9 mouse cellular contexts compared by ENCODE assay signal in genomic region chr19:37025839-37026319, GRCm38 (mm10).
DNase-seq lines count a peak whose midpoint lies in the region; ATAC-seq and TF ChIP-seq lines count a peak whose summit lies in the region.
"Had no signal": no experiment of that assay in that cellular context is flagged by ENCODE, and none has a peak within 500 bp of the region (broad histone marks: within the 10 kb centered on the region; RNA-seq: fewer than 3 reads in every experiment).

No protein-coding gene starts in this region.

- H3K36me3 ChIP-seq in hindbrain, postnatal 0 days (ENCODE audit: insufficient read depth, low read length), result no peaks in the 10 kb centered on the region
- no peaks in the 10 kb centered on the region for H3K36me3 ChIP-seq in hindbrain, embryonic 11.5 days (ENCODE audit: control insufficient read depth, insufficient read depth, low read length)
- peaks cover 8% of the 10 kb centered on the region for H3K36me3 ChIP-seq in heart, embryonic 12.5 days
- H3K36me3 ChIP-seq: G1E had no signal

- ATAC-seq in hindbrain, postnatal 0 days, result 0 out of 2 replicates have a peak, but pooled peaks have one; percentile 4
- ATAC-seq in hindbrain, embryonic 11.5 days (ENCODE audit: low FRiP score), result no peak
- peak; percentile 24 for ATAC-seq in Patski
- peak; percentile 37; the same call in 1 of the 2 replicates for ATAC-seq in heart, embryonic 12.5 days (ENCODE audit: insufficient number of reproducible peaks, low FRiP score)

- WGBS in hindbrain, postnatal 0 days, result 62% methylated on average over 13 of the region's 13 CpGs
- WGBS in hindbrain, embryonic 11.5 days, result 83% methylated on average over 13 of the region's 13 CpGs
- WGBS in heart, embryonic 12.5 days, result 67% methylated on average over 13 of the region's 13 CpGs

- TF ChIP-seq CTCF in hindbrain, postnatal 0 days (IDR thresholded peaks at IDR 0.05; ENCODE audit: low read depth), result no peak
- no peak for TF ChIP-seq CTCF in Patski (IDR thresholded peaks at IDR 0.05)

- no peak overlapping the region for H3K27ac ChIP-seq in hindbrain, postnatal 0 days
- H3K27ac ChIP-seq in hindbrain, embryonic 11.5 days (ENCODE audit: low read depth, low read length), result no peak overlapping the region
- H3K27ac ChIP-seq in heart, embryonic 12.5 days (ENCODE audit: poor library complexity, severe bottlenecking), result no peak overlapping the region

- DNase-seq in hindbrain, postnatal 0 days (ENCODE audit: low spot score), result no peak
- no peak for DNase-seq in hindbrain, embryonic 11.5 days (ENCODE audit: low spot score)
- peak; percentile 55 for DNase-seq in Patski (ENCODE audit: low read depth, low spot score)
- DNase-seq in brain, adult 2 months (ENCODE audit: low read depth, low spot score), result peak; percentile 83
- DNase-seq in testis, postnatal 10 days (ENCODE audit: low spot score), result no peak
- no peak for DNase-seq in spleen, adult 18-20 months
- DNase-seq: thymus, postnatal 4 days had no signal

- in situ Hi-C loops in Patski (cut with MboI; ENCODE audit: low pct_unique_long_range_greater_than_20kb), result no loop called here

- H3K4me3 ChIP-seq in hindbrain, postnatal 0 days (ENCODE audit: low read length), result no peak overlapping the region
- no peak overlapping the region for H3K4me3 ChIP-seq in hindbrain, embryonic 11.5 days (ENCODE audit: low read depth, low read length)
- H3K4me3 ChIP-seq in heart, embryonic 12.5 days, result no peak overlapping the region

- H3K27me3 ChIP-seq in hindbrain, postnatal 0 days (ENCODE audit: insufficient read depth, low read length), result no peaks in the 10 kb centered on the region
- H3K27me3 ChIP-seq in hindbrain, embryonic 11.5 days (ENCODE audit: control insufficient read depth, insufficient read depth, low read length), result no peaks in the 10 kb centered on the region
- H3K27me3 ChIP-seq in Patski, result no peaks in the 10 kb centered on the region
- no peaks in the 10 kb centered on the region for H3K27me3 ChIP-seq in heart, embryonic 12.5 days (replicated peaks)

- no peak overlapping the region for H3K4me2 ChIP-seq in hindbrain, postnatal 0 days (ENCODE audit: low read depth, low read length)
- no peak overlapping the region for H3K4me2 ChIP-seq in hindbrain, embryonic 11.5 days (replicated peaks; ENCODE audit: low read depth, low read length)
- no peak overlapping the region for H3K4me2 ChIP-seq in heart, embryonic 12.5 days

- H3K9ac ChIP-seq in hindbrain, postnatal 0 days (replicated peaks; ENCODE audit: low read length), result no peak overlapping the region
- no peak overlapping the region for H3K9ac ChIP-seq in hindbrain, embryonic 11.5 days (ENCODE audit: low read depth, low read length)
- no peak overlapping the region for H3K9ac ChIP-seq in heart, embryonic 12.5 days

- CTCF ChIA-PET in Patski (lab: Charles Lee), result no interaction called here

- no peaks in the 10 kb centered on the region for H3K9me3 ChIP-seq in hindbrain, postnatal 0 days (ENCODE audit: low read length)
- H3K9me3 ChIP-seq in hindbrain, embryonic 11.5 days (ENCODE audit: control insufficient read depth, low read length), result no peaks in the 10 kb centered on the region
- no peaks in the 10 kb centered on the region for H3K9me3 ChIP-seq in heart, embryonic 12.5 days (replicated peaks)

- H3K4me1 ChIP-seq in hindbrain, postnatal 0 days (ENCODE audit: insufficient read depth, low read length), result no peaks in the 10 kb centered on the region
- H3K4me1 ChIP-seq in hindbrain, embryonic 11.5 days (replicated peaks; ENCODE audit: control insufficient read depth, insufficient read depth, low read length), result no peaks in the 10 kb centered on the region
- peaks cover 20% of the 10 kb centered on the region for H3K4me1 ChIP-seq in heart, embryonic 12.5 days (replicated peaks)

- POLR2A ChIA-PET in Patski (lab: Charles Lee), result no interaction called here

Comparison
In these comparisons a context has a peak if more than half of its experiments do, and no peak if none do; other contexts are left out.
1. DNase-seq: peak in Patski (single experiment) and brain, adult 2 months (single experiment); none in hindbrain, postnatal 0 days (single experiment), hindbrain, embryonic 11.5 days (single experiment), testis, postnatal 10 days (single experiment) and spleen, adult 18-20 months (0 of 2).